Mouse (Mus musculus): ENCODE measurements around the gene Znrd1.

DNA sequence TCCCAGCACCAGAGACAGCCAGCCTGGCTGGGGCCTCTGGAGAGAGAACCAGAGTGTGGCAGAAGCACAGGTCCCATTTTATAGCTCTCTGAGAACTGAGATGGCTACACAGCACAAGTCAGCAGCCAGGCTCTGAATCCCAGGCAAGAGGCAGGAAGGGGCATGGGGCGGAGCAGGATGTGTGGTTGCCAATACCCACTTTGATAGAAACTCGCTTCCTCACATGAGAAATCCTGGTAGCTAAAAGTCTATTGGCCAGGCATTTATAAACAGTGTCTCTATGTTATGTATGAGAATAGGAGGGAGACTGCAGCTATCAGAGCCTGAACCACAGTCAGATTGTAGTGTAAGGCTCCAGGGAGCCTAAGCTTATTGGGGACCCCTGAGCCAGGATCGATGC, 14.4 kb upstream of the Znrd1 start:
- TF ChIP-seq MAX (IDR thresholded peaks at IDR 0.05; ENCODE audit: low read depth) (no peak), E2F4 (IDR thresholded peaks at IDR 0.05; ENCODE audit: insufficient read depth) (no peak), POLR2A (IDR thresholded peaks at IDR 0.05; ENCODE audit: insufficient read length, low read depth) (no peak), USF1 (IDR thresholded peaks at IDR 0.05; ENCODE audit: low read depth) (no peak), MYOD1 (IDR thresholded peaks at IDR 0.05; ENCODE audit: control insufficient read depth in 1 of 3, insufficient read length in 2 of 3, low read depth in 2 of 3) (no peak), TCF3 (IDR thresholded peaks at IDR 0.05; ENCODE audit: insufficient read length, low read depth) (no peak), TCF12 (IDR thresholded peaks at IDR 0.05; ENCODE audit: insufficient read depth, poor library complexity, severe bottlenecking) (no peak)
